Mouse (Mus musculus): Measurements from ENCODE around the gene Vapb.

The Vapb gene

DNA sequence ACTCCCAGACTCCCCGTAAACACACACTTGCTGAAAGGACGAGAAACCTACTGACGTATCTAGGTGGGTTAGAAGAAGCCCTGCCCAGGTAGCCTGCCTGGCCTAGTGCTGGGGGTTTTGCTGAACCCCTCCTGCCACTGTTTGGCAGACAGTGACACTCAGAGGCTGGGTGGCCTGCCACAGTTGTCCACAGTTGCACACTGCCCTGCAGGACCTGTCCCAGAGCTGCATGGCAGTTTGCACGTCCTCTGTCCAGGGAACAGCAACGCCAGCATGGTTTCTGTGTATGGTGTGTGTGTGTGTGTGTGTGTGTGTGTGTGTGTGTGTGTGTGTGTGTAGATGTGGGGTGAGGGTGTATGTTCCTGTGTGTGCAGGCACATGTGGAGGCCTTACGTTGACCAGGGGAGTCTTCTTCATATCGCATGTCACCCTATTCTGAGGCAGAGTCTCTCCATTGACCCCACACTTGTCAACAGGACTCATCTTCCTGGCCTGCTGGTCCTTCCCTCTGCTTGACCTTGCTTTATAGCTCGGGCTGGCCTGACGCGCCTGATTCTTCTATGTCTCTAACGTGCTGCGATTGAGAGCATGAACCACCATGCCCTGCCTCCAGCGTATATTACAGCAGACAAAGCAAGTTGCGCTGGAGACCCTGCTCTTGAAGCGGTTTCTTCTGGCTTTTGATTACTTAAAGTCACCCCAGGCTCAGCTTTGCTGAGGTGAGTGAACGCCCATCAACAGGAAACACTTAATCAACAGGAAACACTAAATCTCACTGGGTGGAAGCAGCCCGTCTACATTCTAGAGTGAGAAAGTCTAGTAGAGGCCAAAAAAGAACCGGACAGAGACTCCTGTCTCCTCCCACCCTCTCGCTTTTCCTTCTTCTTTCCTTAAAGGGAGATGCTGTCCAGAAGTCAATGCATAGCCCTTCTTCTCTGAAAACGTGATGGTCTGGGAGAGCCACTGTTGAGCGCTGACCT is 57.5 kb downstream of the Vapb start:
- no peak for DNase-seq

DNA sequence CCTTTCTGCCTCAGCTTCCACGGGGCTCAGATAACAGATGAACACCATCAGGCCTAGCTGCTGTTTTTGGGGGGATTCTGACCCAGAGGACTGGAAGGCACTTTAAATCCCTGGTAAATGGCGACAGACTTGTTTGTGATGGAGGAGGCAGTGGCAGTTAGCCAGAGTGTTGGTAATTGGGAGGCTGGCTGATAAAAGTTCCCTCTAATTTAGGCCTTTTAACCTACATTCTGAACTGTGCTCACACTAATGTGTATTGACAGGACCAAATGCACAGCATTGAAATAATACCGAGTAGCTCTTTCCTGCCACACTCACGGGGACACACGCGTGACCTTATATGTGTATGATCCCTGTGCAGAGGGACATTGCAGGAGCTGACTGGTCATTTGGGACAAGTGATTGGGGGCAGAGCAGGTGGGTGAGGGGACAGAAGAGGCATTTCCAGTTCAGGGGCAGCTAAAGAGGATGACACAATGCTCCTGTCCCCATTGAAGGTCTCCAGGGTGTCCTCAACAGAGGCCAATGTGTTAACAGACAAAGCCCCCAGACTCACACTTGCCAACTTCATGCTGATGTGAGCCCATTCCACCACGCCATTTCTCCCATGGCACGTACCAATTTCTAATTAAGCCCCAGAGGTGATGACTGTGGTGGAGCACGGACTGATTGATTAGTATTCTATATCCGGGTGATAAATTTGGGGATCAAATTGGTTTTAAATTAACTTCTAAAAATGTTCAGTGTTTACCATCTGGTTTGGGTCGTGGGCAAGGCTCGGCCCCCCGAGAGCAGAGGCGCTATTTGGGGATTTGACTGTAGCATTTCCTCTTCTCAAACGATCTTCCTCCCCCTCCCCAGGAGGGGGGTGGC is 58.7 kb downstream of the Vapb start:
- DNase-seq = no peak

DNA sequence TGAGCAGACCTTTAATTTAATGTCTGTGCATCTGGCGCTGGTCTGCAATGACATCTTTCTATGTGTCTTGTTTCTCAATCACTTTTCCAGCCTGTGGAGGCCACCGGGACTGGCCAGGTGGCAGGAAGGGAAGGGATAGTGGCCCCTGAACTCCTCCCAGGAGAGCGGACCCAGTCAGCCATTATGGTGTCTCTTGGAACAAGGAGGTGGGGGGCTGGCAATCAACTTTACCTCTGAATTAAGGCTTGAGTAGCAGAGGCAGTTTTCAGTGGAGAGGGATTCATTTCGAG is 59.3 kb downstream of the Vapb start:
- DNase-seq = no peak

DNA sequence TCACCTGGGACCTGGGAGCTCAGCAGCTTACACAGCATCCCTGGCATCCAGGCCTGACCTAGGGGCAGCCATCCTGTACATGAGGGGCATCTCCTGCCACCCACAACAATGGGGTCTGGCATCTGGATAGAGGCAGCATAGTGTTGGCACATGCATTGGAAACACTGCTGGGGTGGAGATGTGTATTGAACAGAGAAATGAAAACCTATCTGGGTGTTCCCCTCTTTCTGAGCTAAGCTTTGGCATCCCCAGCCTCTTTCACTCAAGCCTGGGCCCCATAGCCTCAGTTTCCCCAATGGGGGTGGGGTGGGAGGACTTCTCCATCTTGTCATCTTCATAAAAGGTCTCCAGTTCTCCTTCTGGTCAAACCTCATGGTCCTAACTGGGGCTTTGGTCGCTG is 62.2 kb downstream of the Vapb start:
- DNase-seq = no peak

DNA sequence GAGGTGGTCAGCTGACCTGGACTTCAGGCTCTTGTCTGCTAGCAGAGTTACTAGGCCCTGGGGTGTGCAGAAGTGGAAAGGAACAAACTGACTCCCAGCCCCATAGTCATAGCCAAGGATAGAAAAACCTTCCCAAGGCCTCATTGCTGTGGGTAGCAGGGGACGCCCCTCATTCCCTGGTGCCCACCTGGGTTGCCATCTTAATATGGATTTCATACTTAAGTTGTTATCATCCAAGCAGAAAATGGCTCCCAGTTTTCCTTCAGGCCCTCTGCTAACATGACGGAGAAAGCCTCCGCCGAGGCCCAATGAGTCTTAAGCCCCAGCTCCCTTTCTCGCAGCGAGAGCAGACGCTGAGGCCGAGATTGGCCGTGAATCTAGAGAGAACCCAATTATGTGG is 63.3 kb downstream of the Vapb start:
- DNase-seq = no peak

DNA sequence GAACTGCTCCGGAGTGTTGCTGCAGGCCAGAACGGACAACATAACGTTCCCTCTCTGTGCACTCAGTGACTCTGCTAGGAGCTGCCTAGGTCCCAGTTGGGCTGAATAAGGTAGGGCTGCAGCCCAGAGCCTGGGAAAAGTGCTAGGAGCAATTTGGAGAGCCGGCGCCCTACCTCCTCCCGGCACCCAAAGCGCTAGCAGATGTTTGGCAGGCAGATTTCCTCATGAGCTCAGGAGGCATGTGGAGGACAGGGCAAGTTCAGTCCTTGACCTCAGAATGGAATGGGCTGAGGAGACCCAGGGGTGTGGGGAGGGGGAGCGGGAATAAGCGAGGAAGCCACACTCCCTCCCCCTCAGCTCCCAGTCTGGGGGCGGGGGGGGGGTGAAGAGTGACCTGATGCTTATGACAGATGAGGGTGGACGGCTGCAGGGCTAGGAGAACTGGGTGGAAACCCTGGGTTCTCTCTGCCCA is 64.1 kb downstream of the Vapb start:
- DNase-seq = no peak

DNA sequence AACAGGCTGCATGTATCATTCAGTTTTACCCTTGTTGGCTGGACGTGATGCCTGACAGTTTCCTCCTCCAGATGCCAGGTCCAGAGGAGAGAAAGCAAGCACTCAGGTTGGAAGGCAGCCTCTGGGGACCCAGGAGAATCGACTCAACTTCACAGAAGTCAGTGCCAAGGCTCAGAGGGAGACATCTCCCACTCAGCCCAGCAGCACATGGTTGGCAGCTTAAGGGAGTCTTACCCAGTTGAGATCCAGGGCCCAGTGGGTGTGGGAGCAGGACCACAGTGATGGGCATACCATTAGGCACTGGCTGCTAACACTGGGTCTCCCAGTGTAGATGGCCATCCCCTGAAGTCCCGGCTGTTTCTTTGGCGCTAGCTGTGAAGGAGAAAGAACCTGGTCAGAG is 64.9 kb downstream of the Vapb start:
- DNase-seq = no peak

DNA sequence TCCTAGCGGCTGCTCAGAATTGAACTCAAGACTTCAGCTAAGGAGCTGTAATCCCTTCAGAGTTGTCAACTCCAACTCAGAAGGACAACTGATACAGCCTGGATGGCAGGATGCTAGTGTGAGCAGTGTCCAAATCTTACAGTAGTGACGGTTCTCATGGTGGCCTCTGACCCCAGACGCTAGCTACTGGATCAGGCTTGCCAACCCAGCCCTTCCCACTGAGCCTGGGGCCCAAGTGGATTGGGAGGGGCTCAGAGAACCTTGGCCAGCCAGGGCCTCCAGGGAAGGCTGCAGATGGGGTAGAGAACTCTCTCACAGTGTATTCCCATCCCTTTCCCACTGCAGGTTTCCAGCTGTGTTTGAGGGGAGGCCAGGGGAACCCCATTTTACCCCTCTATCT is 65.6 kb downstream of the Vapb start:
- DNase-seq = no peak

DNA sequence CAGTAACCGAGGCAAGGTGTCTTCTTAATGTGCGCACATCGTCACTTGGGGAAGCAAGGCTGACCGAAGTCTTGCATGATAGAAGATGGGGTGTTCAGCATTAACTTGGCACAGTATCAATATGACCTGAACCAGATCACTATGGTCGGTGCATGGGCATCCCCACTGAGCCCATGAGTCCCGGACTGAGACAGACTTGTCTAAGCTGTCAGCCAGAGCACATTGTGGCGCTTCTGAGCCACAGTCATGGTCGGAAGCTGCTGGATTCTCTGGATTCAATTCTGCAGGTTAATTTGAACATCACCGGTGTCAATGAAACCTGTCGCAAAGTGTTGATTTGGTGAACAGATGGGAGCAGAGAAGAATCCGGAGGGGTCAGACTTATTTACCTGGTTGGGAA is 66.5 kb downstream of the Vapb start:
- no peak for DNase-seq

DNA sequence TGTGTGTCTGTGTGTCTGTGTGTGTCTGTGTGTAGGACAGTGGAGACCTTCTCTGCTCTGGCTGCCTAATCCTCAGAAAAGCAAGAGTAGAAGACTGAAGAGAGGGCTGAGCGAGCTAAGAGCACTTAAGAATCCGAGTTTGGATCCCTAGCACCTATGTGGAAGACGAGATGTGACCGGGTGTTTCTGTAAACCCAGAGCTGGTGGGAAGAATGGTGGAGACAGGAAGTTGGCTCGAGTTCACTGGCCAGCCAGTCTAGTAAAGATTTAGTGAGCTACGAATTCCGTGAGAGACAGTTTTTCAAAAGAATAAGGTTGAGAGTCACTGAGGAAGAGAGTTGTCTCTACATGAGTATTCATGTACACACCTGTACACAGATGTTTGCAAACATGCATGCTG is 69.3 kb downstream of the Vapb start:
- no peak for DNase-seq

DNA sequence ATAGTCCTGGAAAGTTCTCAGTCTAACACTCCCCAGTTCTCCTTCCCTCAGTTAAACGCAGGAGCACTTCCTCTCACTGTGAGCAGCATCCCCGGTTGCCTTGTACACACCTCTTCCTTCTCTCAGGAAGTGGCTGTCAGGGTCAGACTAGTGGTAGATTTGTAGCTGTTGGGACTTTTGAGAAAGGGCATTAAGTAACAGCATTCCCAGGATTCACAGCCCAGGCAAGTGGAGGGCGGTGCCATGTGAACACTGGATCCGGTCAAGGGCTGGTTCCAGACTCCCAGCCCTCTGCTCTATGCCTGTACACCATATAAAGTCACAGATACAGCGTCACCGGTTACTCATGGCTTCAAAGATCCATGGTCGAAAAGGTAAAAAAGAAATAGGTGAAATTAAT is 71.6 kb downstream of the Vapb start:
- DNase-seq = no peak

DNA sequence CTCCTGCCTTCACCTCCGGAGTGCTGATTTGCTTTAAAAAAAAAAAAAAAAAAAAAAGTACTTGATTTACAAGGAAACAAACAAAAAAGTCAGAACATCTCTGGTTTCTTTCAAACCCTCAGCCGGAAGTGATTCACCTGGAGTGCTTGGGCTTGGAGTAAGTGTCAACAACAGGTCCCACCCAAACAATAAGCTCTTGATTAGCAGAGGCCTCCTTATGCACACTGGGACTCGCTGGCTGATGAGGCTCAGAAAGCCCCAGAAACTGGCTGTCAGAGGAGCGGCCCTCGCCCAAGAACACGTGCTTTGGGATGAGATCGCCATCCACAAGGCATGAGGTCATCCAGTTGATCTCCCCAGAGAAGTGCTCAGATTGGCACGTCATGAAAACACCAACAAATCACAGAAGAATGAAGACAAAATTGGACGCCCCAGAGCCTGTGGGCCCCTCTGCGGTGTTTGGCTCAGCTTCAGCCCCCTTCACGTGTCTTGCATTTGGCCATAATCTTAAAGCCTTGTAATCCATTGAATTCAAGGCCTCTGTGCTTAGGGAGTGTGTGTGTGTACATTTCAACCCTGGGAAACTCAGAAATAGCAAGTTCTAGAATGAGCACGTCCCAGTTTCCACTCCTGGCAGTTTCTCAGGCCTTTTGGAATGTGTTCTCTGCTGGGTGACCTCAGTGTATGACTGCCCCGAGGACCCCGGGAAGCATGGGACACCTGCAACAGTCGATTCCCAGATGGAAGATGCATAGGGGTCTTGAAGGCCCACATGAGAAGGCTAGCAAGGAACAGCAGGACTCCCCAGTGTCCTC is 72.9 kb downstream of the Vapb start:
- no peak for DNase-seq

DNA sequence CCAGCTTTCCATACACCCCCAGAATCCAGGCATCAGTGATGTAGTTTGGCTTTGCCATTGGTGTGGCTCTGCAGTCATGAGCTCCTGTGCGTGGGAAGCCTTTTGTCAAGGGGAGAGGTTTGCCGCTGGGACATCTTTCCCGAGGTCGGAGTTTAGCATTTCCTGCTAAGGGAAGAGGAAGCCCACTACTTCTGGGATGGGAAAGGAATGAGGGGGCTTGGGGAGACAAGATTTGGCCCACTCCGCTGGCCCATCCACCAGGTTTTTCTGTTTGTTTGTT is 73.5 kb downstream of the Vapb start:
- DNase-seq = no peak

DNA sequence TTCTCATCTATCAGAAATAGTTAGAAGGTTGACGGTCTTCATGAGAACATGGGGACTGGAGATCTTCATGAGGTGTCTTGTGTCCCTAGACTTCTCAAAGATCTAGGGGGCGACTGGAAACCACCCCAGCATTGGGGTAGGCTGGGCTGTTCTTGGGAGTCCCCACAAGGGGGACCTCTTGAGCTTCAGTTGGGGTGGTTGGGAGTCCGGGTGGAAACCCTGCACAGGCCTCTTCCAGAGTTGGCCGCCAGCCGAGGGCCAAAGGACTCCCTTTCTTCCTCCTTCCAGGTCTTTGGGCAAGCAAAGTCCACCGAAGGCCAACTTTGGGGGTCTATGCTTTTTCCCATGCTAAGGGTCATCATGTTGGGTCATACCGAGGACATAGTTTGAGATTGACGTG is 74.5 kb downstream of the Vapb start:
- DNase-seq = peak; percentile 73

DNA sequence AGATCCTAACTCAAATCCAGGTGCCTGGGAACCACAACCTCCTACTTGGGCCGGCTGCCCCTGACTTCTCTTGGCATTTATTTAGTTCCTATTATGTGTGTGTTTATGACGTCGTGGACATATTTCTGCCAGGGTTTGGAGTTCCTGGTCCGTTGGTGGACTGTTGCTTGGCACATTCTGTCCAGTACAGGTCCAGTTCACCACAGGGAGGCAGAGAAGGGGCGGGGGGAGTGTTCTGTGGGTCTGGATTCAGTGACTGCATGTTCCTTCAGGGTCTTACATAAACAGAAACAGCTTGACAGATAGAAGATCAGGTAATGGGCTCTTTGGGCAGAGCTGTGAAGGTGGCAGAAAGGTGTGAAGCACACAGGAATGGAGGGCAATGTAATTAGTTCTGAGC is 75.8 kb downstream of the Vapb start:
- no peak for DNase-seq

DNA sequence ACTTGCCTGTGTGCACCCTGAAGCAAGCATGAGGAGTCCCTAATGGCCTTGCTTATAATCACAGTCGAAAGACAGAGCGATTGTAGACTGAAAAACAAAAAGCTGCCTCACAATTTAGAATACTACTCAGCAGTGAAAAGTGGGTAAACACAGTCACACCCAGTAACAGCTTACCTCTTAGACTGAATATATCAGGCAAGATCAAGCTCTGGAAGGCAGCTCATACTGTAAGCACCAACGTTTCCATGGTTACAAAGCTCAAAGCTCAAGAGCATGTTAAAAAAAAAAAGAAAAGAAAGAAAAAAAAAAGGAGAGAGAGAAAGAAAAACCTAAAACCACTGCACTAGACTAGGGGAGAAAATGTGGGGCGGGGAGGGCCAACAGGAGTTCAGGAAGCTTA is 89.0 kb downstream of the Vapb start:
- no peak for DNase-seq

DNA sequence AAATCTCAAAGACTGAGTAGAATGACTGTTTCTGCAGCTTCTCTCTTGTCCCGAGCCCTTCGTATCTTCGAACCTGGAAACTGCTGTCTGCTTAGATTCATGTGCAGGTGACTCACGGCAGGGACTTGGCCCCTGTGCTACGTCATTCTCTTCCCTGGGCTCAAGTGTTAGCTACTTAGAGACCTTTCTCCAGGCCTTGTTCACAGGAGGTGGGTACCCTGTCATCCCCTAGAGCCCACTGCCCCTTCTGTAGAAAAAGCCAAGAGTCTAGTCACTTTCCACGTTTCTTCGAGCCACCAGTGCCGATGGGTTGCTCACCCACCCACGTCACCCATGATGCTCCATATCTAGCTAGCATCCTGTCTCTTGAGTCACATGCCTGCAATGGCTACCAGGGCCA is 89.9 kb downstream of the Vapb start:
- no peak for DNase-seq

DNA sequence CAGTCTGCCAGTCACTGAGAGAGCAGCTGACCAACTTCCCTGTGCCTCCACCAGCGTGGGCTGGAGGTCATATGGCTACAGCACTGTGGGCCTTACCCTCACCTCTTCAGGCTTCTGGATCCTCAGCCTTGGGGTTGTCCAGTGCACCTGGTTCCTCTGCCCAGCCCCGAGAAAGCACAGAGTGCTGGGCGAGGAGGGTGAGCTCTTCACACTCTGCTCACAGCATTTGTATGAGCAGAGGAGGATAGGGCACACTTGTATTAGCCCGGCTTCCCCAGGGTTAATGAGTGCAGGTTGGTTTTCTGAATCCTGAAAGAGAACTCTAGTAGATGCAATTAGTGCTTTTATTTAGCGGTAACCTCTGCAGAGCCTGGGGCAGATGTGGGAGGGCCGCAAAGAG is 90.8 kb downstream of the Vapb start:
- no peak for DNase-seq

DNA sequence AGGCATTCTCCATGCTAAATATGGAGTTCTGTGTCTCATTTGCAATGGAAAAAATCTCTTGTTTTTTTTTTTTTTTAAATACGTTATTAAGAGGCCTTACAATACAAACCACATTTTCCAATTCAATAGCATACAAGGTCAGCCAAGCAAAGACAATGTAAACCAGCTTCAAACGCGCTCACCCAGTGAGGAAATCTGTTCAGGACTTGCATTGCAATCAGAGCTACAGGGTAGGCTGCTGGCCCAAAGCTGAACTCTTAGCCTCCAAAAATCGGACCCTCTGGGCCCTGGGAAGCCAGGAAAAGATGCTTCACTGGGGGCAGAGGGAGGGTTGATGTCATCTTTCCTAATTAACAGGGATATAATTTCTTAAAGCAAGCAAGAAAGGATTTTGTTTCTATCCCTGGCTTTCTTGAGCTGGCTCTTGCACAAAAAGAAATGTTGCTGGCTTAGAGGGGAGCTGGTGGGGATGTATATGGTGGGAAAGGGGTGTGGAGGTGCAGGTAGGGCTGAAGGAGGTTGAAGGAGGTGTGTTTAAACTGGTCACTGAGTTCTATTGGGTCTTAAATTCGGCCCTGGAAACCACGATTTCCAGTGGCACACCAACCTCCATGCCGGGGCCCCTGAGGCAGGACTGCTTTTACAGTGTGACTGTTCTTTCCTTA is 95.6 kb downstream of the Vapb start:
- DNase-seq = no peak
